Mouse (Mus musculus) lung, postnatal 0 days (tissue): ENCODE results near the gene Arf3.

ENCODE experiments used
- CTCF ChIP-seq: IDR thresholded peaks from 2 replicates; pipeline ENCODE4 v1.5.1; 2016; ENCODE audit warnings: antibody characterized with exemption, mild to moderate bottlenecking
- EP300 ChIP-seq: IDR thresholded peaks from 2 replicates; pipeline ENCODE4 v1.6.1; 2016; ENCODE audit warnings: antibody characterized with exemption, mild to moderate bottlenecking, control low read depth

- no peak for TF ChIP-seq CTCF
- TF ChIP-seq EP300, result no peak
These were observed 30.9 kb downstream of the Arf3 start for GRCm38 (mm10) chr15:98732006-98732531.
